Mouse (Mus musculus) midbrain, embryonic 12.5 days (tissue): ENCODE data around the gene Kdelr1. TPM values are rescaled to one million over a fixed set of nuclear protein-coding genes. Genes with fewer than 3 reads are reported as not detected.

ENCODE experiments used
- polyA plus RNA-seq: library from polyadenylated mRNA; unstranded; fragments of >200 nt; fragmentation: Nextera tagmentation; extraction: Ambion mirVana; gene quantifications from 2 replicates; pipeline ENCODE4 v1.2.1, GENCODE M21; 2016

Kdelr1 gene
- polyA plus RNA-seq, 1 experiment from 2014 or later = 54.6 TPM

Other genes with a start within 250 kb of the Kdelr1 start
- gene Rasip1, start 245.3 kb upstream of the Kdelr1 start, polyA plus RNA-seq = 10.7 and 11.6 TPM in 2 replicates
- gene Mamstr, start 232.8 kb upstream of the Kdelr1 start, polyA plus RNA-seq = 2.3 and 2.7 TPM in 2 replicates
- 0.10 and 0.33 TPM in 2 replicates for gene Fut2, start 206.4 kb upstream of the Kdelr1 start, polyA plus RNA-seq
- gene Ntn5, start 188.8 kb upstream of the Kdelr1 start, polyA plus RNA-seq = 0.31 TPM in 1 of 2 replicates, not detected in the other
- 0.79 and 0.80 TPM in 2 replicates for gene Sec1, start 178.4 kb upstream of the Kdelr1 start, polyA plus RNA-seq
- gene Car11, start 172.9 kb upstream of the Kdelr1 start, polyA plus RNA-seq = 17.0 and 18.8 TPM in 2 replicates
- 4.5 and 4.6 TPM in 2 replicates for gene Dbp, start 167.7 kb upstream of the Kdelr1 start, polyA plus RNA-seq
- 688 and 721 TPM in 2 replicates for gene Rpl18, start 157.3 kb upstream of the Kdelr1 start, polyA plus RNA-seq
- 24.0 and 25.8 TPM in 2 replicates for gene Sphk2, start 154.8 kb upstream of the Kdelr1 start, polyA plus RNA-seq
- 1.3 and 1.6 TPM in 2 replicates for gene Fam83e, start 151.6 kb upstream of the Kdelr1 start, polyA plus RNA-seq
- not detected in 2 replicates for gene Spaca4, start 147.0 kb upstream of the Kdelr1 start, polyA plus RNA-seq
- 10.6 and 11.1 TPM in 2 replicates for gene Lmtk3, start 89.0 kb upstream of the Kdelr1 start, polyA plus RNA-seq
- gene Sult2b1, start 88.1 kb upstream of the Kdelr1 start, polyA plus RNA-seq = 1.5 and 2.2 TPM in 2 replicates
- gene Cyth2, start 58.2 kb upstream of the Kdelr1 start, polyA plus RNA-seq = 288 and 293 TPM in 2 replicates
- 0.46 and 1.1 TPM in 2 replicates for gene Kcnj14, start 48.0 kb upstream of the Kdelr1 start, polyA plus RNA-seq
- gene Grwd1, start 41.8 kb upstream of the Kdelr1 start, polyA plus RNA-seq = 50.1 and 50.2 TPM in 2 replicates
- gene Grin2d, start 5.6 kb downstream of the Kdelr1 start, polyA plus RNA-seq = 0.60 and 1.0 TPM in 2 replicates
- gene Syngr4, start 23.9 kb downstream of the Kdelr1 start, polyA plus RNA-seq = 0.34 and 0.42 TPM in 2 replicates
- gene Tmem143, start 24.2 kb downstream of the Kdelr1 start, polyA plus RNA-seq = 4.4 and 4.9 TPM in 2 replicates
- gene Emp3, start 48.6 kb downstream of the Kdelr1 start, polyA plus RNA-seq = 33.9 and 46.5 TPM in 2 replicates
- gene Ccdc114, start 51.3 kb downstream of the Kdelr1 start, polyA plus RNA-seq = 2.2 and 3.4 TPM in 2 replicates
- gene Abcc6, start 157.5 kb downstream of the Kdelr1 start, polyA plus RNA-seq = 0.58 and 0.59 TPM in 2 replicates
- 30.2 and 35.8 TPM in 2 replicates for gene Nomo1, start 160.9 kb downstream of the Kdelr1 start, polyA plus RNA-seq
- 0.41 and 0.54 TPM in 2 replicates for gene Kcnj11, start 228.0 kb downstream of the Kdelr1 start, polyA plus RNA-seq